Mouse (Mus musculus): ENCODE results near the gene Fam229b.

The Fam229b gene

GRCm38 (mm10) chr10:39137766-39138165, 4.1 kb upstream of the Fam229b start:
- DNase-seq (ENCODE audit: low spot score in 2 of 2): no peak

GRCm38 (mm10) chr10:39121412-39121811, 12.3 kb downstream of the Fam229b start:
- no peak for DNase-seq (ENCODE audit: low spot score in 2 of 2)

GRCm38 (mm10) chr10:39109489-39109874, 24.2 kb downstream of the Fam229b start:
- DNase-seq (ENCODE audit: low spot score in 2 of 2): no peak

GRCm38 (mm10) chr10:39108837-39109488, 24.8 kb downstream of the Fam229b start:
- DNase-seq (ENCODE audit: low spot score in 2 of 2): no peak

- DNase-seq (ENCODE audit: low spot score in 2 of 2): no peak
Measured at GRCm38 (mm10) chr10:39106935-39107334, 26.8 kb downstream of the Fam229b start.

GRCm38 (mm10) chr10:39106413-39106812, 27.3 kb downstream of the Fam229b start:
- no peak for DNase-seq (ENCODE audit: low spot score in 2 of 2)

- no peak for DNase-seq (ENCODE audit: low spot score in 2 of 2)
Measured at GRCm38 (mm10) chr10:39104803-39105449, 28.8 kb downstream of the Fam229b start.

- no peak for DNase-seq (ENCODE audit: low spot score in 2 of 2)
Measured at GRCm38 (mm10) chr10:39098746-39099145, 35.0 kb downstream of the Fam229b start.

- peak; percentile 15 to 23 for DNase-seq (ENCODE audit: low spot score in 2 of 2)
Measured at GRCm38 (mm10) chr10:39096981-39097380, 36.7 kb downstream of the Fam229b start.

- no peak for DNase-seq (ENCODE audit: low spot score in 2 of 2)
Measured at GRCm38 (mm10) chr10:39072048-39072447, 61.7 kb downstream of the Fam229b start.
